Mouse (Mus musculus) gastrocnemius, postnatal 36 days (tissue): ENCODE results near the gene Tcap. TPM values are rescaled to one million over a fixed set of nuclear protein-coding genes. Genes with fewer than 3 reads are reported as not detected.
"Not testable (repeated sequence)": the region's sequence is repeated elsewhere in the genome, so short reads cannot be mapped to it uniquely, and the experiment has no call there.

ENCODE experiments used
- DNase-seq, 2 experiments: peaks; one replicate each; pipeline ENCODE4 v3.0.0; 2022
- intact Hi-C: fragments of 180-260 bp; cut with DNase I; formaldehyde crosslinking; loops from one replicate; pipeline ENCODE4 v1.15.1; 2025
- total RNA-seq, 2 experiments: library from RNA; stranded (reverse); gene quantifications; 2 replicates each; pipeline ENCODE4 v1.2.3; 2021

The Tcap gene
- total RNA-seq, 2 experiments from 2014 or later: 3,291 to 4,304 TPM

DNA sequence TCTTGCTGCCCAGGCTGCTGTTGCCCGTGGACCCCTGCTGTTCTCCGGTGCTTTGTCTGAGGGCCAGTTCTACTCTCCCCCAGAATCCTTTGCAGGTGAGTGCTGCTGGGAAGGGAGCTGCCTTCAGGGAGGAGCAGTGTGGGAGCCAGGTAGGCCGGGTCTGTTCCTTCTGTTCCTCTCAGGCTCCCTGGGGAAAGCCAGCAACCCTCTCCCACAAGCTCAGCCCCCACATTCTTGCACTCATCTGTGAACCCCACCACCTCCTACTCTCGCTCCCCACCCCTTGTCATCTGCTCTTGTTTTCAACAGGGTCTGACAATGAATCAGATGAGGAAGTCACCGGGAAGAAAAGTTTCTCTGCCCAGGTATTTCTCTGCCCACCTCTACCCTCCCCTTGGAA, 6.9 kb upstream of the Tcap start:
- intact Hi-C loops: no loop called here
- no peak for DNase-seq

DNA sequence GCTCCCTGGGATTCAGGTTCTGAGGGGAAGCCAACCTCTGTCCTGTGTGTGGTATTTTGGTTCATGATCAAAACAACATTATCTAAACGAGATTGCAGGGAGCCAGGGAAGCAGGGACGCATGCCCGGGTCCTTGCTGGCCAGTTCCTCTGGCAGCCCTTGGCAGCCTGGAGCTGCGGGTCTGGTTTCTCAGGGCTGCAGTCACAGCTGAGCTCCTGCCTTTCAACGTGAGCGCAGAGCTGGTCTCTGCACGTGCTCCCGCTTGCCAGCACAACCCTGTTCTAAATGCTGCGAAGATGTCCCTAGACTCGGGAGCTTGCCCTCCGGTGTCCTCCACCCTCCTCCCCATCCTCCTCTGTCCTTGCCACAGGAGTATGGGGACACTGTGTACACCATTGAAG, 5.8 kb upstream of the Tcap start:
- intact Hi-C loops: no loop called here

DNA sequence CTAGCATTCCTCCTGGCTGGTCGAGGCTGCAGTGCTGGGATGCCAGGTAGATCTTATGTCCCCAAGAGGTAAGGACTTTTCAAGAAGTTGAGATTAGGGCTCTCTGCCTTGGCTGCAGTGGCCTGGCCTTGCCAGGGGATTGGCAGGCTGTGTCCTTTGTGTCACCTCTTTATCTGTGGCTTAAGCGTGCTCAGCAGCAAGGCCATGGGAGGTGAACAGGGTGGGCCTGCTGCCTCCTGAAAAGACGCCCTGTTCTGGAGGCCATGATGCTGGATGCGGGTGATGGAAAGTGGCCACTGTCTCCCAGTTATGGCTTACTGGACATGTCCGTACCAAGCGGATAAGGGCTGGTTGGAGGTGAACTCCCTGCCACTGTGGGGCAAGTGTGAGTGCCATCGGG, 4.2 kb upstream of the Tcap start:
- DNase-seq: no peak
- intact Hi-C loops: no loop called here

More for the DNA sequence above, 5.8 kb upstream of the Tcap start:
- DNase-seq: peak in 1 of 2 experiments; percentile 36

DNA sequence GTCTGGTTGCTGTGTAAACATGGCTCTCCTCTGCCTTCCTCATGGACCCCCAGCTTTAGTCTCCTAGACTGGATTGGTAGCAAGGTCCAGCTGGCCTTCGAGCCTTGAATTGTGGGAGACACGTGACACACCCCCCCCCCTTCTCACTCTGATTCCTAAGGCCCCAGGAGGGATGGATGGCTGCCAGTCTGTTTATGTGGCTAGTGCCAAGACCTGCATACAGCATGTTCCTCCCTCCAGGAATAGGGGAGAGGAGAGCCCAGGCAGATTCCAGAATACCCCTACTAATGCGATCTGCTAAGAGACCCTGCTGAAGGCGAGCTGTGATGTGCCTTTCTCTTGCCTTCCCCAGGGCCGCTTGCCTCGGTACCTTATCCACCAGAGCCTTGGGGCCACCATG, 3.5 kb upstream of the Tcap start:
- intact Hi-C loops: no loop called here
- DNase-seq: no peak

- intact Hi-C loops: no loop called here
- DNase-seq: no peak
Observed at GRCm38 (mm10) chr11:98381651-98382050, 2.0 kb upstream of the Tcap start.

DNA sequence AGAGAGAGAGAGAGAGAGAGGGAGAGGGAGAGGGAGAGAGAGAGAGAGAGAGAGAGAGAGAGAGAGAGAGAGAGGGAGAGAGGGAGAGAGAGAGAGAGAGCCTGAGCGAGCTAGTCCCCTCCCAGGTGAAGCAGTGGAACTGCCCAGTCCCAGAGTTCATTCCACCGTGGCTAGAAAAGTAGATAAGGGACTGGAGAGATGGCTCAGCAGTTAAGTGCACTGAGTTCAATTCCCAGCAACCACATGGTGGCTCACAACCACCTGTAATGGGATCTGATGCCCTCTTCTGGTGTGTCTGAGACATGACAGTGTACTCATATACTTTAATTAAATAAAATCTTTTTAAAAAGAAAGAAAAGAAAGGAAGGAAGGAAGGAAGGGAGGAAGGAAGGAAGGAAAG, 1.2 kb upstream of the Tcap start:
- intact Hi-C loops, DNase-seq: not testable (repeated sequence)

DNA sequence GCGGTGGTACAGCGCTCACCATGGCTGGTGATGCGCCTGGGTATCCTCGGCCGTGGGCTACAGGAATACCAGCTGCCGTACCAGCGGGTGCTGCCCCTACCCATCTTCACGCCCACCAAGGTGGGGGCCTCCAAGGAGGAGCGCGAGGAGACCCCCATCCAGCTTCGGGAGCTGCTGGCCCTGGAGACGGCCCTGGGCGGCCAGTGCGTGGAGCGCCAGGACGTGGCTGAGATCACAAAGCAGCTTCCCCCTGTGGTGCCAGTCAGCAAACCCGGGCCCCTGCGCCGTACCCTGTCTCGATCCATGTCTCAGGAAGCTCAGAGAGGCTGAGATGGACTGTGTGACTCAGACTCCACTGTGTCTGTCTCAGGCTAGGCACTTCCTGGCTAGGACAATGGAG, 605 bp downstream of the Tcap start:
- no peak for DNase-seq
- intact Hi-C loops: no loop called here

DNA sequence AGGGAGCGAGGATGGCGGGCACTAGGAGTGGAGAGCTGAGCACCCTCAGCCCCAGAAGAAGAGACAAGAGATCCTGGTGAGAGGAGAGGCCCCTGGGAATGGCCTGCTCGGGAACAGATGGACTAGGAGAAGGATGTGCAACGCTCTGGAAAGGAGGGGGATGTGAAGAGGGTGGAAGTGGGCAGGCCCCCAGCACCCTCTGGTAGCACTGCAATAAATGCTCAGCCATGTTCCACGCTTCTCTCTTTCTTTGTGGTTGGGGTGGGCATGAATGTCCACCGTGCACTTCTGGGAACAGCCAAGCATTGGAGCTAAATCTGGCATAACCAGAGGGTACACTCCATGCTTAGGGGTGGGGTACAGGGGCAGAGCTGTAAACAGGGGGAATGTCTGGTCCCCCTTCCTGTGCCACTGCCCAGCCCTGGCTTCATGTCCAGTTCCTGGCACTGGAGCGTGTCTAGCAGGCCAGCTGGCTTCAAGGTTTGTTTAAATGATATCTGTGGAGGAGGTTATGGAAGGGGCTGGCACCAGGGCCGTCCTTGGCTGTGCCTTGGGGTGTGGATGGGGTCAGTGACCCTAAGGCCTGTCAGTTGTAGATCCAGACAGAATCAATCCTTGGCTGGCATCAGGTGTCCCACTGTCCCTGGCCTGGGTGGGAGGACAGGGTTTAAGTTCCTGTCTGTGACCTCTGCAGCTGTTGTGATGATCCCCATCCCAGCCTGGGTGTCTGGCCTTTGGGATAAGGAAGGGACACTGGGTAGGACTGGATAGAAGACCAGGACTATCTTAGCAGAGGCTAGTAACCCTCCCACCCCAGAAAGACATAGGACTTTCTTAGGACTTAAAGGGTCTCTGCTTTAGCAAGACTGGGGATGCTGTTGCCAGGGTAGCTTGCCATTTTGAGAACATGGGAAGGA, 1.4 kb downstream of the Tcap start:
- intact Hi-C loops: no loop called here
- DNase-seq: peak; percentile 68 to 79

DNA sequence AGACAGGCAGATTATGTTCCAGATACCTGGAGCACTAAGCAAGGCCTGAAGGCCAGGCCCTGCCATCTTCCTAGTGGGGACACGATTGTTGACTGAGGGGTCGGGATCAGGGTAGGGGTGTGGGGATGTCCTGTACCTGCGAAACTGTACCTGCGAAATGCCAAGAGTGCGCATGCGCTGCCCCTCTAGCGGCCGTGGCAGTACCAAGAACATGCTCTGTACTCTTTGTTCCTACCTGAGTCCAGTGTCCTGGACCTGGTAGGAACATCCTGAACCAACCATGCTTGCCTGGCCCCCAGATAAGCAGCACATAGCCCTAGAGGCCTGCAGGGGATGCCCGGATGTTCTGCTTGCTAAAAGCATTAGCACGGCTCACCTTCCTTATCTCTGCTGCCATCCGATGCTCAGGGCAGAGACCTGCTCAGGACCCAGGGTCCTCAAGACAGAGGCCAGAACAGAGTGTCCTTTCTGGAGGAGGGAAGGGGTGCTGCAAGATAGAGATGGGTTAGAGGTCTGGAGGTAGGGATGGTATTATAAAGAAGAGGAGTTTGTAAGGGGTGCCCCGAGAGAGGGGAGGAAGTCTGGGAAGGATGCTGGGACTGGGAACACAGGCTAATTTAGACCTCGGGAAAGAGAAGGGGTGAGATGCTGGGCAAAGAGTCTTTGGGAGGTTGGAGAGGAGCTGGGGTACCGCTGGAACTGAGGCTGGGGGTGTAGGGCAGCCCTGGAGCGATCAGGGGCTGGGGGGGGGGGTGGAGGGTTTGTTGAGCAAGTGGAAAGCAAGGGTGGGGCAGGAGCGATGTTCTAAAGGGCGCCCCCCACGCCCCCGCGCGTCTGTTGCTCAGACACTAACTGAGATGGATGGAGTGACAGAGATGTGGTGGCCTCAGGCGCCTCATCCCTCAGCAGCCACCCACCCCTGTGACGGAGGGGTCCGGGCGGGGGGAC, 2.3 kb downstream of the Tcap start, which contains the start of gene Pnmt:
Gene Pnmt (plus strand): TSS at position 813 of the 948 bp plus-strand sequence.
- intact Hi-C loops: no loop called here
- DNase-seq: peak; percentile 33 to 67

GRCm38 (mm10) chr11:98386596-98386995, 3.0 kb downstream of the Tcap start:
- intact Hi-C loops: no loop called here
- DNase-seq: no peak

GRCm38 (mm10) chr11:98387056-98387577, 3.5 kb downstream of the Tcap start:
- intact Hi-C loops: no loop called here
- peak in 1 of 2 experiments; percentile 13 for DNase-seq

DNA sequence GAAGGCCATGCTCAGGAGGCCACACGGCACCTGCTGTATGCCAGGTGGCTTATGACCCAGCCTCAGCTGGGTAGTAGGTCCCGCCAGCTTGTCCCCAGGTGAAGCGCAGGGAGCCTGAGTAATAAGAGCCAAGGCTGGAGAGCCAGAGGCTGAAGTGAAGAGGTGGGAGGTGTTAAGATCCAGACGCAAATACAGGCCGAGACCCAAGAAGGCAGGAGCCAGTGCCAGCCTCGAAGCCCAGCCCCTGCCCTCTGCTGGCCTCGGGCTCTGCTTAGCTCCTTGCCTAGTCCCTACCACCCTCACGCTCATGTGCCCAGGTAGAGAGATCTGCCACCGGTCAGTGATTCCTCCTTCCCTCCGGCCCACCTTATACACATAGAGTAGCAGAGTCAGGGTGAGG, 4.7 kb downstream of the Tcap start:
- intact Hi-C loops: no loop called here
- no peak for DNase-seq

GRCm38 (mm10) chr11:98389221-98389780, 5.7 kb downstream of the Tcap start:
- DNase-seq: peak in 1 of 2 experiments; percentile 34
- intact Hi-C loops: loop anchor here (1.0 kb wide), 1 partner anchor 46 kb away; no protein-coding TSS in a partner anchor

DNA sequence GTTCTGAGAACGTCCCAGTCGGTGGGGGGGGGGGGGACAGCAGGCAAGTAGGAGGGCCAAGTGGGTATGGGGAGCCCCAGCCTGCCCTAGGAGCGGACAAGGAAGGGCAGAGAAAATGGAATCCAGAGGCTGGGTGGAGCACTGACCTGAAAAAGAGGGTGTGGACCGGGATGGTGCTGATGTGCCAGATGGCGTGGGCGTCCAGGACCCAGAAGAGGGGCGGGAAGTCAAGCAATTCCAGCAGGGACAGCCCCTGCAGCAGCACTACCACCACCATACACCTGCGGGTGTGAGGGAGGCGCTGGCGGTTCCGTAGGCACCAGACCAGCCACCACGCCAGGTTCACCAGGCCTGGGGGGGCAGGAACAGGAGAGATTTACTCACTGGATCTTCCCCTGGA, 6.5 kb downstream of the Tcap start:
- intact Hi-C loops: no loop called here
- no peak for DNase-seq

DNA sequence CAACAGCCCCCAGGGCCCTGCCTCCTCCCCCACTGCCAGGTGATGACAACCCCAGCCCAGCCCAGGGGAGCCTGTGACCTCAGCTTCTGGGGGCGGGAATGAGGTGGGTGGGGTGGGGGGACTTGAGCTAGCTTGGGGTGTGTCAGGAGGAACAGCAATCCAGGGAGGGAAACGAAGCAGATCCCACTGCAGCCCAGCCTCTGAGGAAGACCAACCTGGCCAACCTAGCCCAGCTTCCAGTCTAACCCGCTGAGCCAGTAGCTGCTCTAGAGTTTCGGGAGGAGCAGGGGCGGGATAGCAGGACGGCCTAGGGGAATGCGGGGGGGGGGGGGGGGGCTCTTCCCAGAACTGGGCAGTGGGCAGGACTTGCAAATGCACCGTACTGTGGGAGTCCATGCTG, 8.4 kb downstream of the Tcap start:
- intact Hi-C loops: no loop called here
- DNase-seq: peak in 1 of 2 experiments; percentile 4

DNA sequence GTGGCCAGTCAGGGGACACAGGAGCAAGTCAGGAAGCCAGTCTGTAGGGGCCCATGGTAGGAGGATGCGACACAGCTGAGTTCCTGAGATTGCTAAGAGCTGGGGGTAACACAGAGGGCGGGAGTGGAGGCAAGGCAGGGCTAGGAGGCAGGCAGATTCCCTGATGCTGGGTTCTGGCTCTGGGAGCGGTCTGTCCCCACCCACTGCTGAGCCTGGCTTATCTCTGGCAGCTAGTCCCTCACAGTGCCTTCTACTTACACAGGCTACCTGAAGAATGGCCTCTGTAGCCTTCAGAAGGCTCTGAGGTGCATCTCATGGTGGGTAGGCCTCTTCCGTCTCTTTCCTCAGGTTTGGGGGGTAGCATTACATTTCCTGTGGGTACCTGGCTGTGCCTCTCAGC, 9.0 kb downstream of the Tcap start:
- intact Hi-C loops: no loop called here
- DNase-seq: no peak

DNA sequence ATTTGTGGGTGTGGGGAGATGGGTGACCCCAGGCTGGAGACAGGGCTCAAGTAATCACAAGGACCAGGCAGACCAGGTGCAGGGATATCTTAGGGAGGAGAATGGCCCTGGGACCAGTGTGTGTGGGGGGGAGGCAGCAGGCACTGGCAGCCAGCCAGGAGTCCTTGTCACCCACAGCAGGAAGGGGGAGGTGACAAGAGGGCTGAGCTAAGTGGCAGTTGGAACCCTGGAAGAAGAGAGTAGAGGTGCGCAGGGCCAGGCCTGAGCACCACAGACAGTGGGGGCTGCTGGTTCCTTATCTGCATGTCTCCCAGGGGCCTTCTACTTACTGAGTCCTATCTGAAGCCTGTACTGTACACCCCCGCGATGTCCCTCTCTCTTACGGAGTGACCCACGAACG, 9.7 kb downstream of the Tcap start:
- peak in 1 of 2 experiments; percentile 12 for DNase-seq
- intact Hi-C loops: no loop called here

GRCm38 (mm10) chr11:98394301-98394700, 10.7 kb downstream of the Tcap start:
- DNase-seq: peak in 1 of 2 experiments; percentile 21
- intact Hi-C loops: no loop called here

GRCm38 (mm10) chr11:98395041-98395440, 11.4 kb downstream of the Tcap start:
- intact Hi-C loops: no loop called here
- DNase-seq: peak; percentile 13 to 14

DNA sequence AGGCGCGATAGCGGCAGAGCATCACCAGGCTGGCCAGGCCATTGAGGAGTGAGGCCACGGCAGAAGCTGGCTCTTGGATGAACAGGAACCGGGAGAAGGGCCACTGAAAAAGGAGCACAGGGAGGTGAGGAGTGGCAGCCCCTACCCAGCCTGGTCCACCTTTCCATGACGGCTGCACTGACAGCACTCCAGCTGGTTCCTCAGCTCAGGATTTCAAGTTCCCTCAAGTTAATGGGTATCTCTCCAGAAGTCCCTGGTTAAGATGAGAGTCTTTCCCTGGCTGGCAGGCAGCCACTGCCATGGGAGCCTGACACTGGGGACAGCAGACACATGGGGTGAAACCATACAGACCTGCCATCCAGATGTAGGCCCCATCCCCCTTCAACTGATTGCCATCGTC, 14.3 kb downstream of the Tcap start:
- DNase-seq: no peak
- intact Hi-C loops: no loop called here
